Mouse (Mus musculus): ENCODE measurements around the gene Matk. TPM values are rescaled to one million over a fixed set of nuclear protein-coding genes. Genes with fewer than 3 reads are reported as not detected.
"Not testable (repeated sequence)": the region's sequence is repeated elsewhere in the genome, so short reads cannot be mapped to it uniquely, and the experiment has no call there.

The Matk gene
- polyA plus RNA-seq, 1 experiment from 2014 or later, result 5.4 TPM

GRCm38 (mm10) chr10:81221402-81222015 is 31.2 kb upstream of the Matk start:
- H3K9me3 ChIP-seq (ENCODE audit: control insufficient read depth, low read length), result no peaks in the 10 kb centered on the region
- ATAC-seq (ENCODE audit: low read depth), result no peak
- no peak overlapping the region for H3K4me3 ChIP-seq (ENCODE audit: low read depth, low read length)
- H3K9ac ChIP-seq (ENCODE audit: low read depth, low read length), result no peak overlapping the region
- DNase-seq (ENCODE audit: low spot score), result no peak
- no peak overlapping the region for H3K4me2 ChIP-seq (ENCODE audit: low read depth, low read length)
- WGBS, result 90% methylated on average over 5 of the region's 5 CpGs
- no peaks in the 10 kb centered on the region for H3K36me3 ChIP-seq (ENCODE audit: control insufficient read depth, insufficient read depth, low read length)
- no peak overlapping the region for H3K27ac ChIP-seq (replicated peaks; ENCODE audit: low read depth, low read length)
- no peaks in the 10 kb centered on the region for H3K27me3 ChIP-seq (replicated peaks; ENCODE audit: control insufficient read depth, insufficient read depth, low read length)
- H3K4me1 ChIP-seq (ENCODE audit: control insufficient read depth, insufficient read depth, low read length), result no peaks in the 10 kb centered on the region

DNA sequence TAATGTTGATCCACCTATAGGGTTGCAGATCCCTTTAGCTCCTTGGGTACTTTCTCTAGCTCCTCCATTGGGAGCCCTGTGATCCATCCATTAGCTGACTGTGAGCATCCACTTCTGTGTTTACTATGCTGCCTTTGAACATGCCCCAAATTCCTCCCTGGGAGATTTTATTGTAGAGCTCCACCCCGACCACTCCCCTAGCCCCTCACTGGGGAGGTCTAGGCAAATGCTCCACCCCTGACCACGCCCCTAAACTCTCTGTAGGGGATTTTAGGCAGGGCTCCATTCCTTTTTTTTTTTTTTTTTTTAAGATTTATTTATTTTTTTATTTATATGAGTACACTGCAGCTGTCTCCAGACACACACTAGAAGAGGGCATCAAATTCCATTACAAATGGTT is 29.0 kb upstream of the Matk start:
- H3K9me3 ChIP-seq (ENCODE audit: control insufficient read depth, low read length); ATAC-seq (ENCODE audit: low read depth); H3K9ac ChIP-seq (ENCODE audit: low read depth, low read length); H3K4me2 ChIP-seq (ENCODE audit: low read depth, low read length); H3K36me3 ChIP-seq (ENCODE audit: control insufficient read depth, insufficient read depth, low read length); H3K4me3 ChIP-seq (ENCODE audit: low read depth, low read length); H3K27ac ChIP-seq (replicated peaks; ENCODE audit: low read depth, low read length); DNase-seq (ENCODE audit: low spot score); H3K4me1 ChIP-seq (ENCODE audit: control insufficient read depth, insufficient read depth, low read length); H3K27me3 ChIP-seq (replicated peaks; ENCODE audit: control insufficient read depth, insufficient read depth, low read length): not testable (repeated sequence)
- 56% methylated on average over 2 of the region's 2 CpGs for WGBS

- Histone ChIP-seq H3K4me2 (ENCODE audit: low read depth, low read length) (peak overlapping the region; percentile 41), H3K27me3 (replicated peaks; ENCODE audit: control insufficient read depth, insufficient read depth, low read length) (peaks cover 30% of the 10 kb centered on the region), H3K4me3 (ENCODE audit: low read depth, low read length) (peak overlapping the region; percentile 23), H3K4me1 (ENCODE audit: control insufficient read depth, insufficient read depth, low read length) (peaks cover 9% of the 10 kb centered on the region), H3K36me3 (ENCODE audit: control insufficient read depth, insufficient read depth, low read length) (no peaks in the 10 kb centered on the region), H3K9ac (ENCODE audit: low read depth, low read length) (peak overlapping the region; percentile 26), H3K27ac (replicated peaks; ENCODE audit: low read depth, low read length) (no peak overlapping the region), H3K9me3 (ENCODE audit: control insufficient read depth, low read length) (no peaks in the 10 kb centered on the region)
- no peak for ATAC-seq (ENCODE audit: low read depth)
- no peak for DNase-seq (ENCODE audit: low spot score)
- WGBS, result 15% methylated on average over 20 of the region's 20 CpGs
These were observed 22.8 kb upstream of the Matk start for GRCm38 (mm10) chr10:81229735-81230437.

- H3K27ac ChIP-seq (replicated peaks; ENCODE audit: low read depth, low read length), result no peak within 1 kb of the TSS
- ATAC-seq (ENCODE audit: low read depth), result peak; percentile 74; the same call in 1 of the 2 replicates
- H3K36me3 ChIP-seq (ENCODE audit: control insufficient read depth, insufficient read depth, low read length), result no peaks in the 10 kb centered on the region
- H3K9ac ChIP-seq (ENCODE audit: low read depth, low read length), result peak within 1 kb of the TSS; percentile 26
- H3K27me3 ChIP-seq (replicated peaks; ENCODE audit: control insufficient read depth, insufficient read depth, low read length), result peaks cover 30% of the 10 kb centered on the region
- peak within 1 kb of the TSS; percentile 42 for H3K4me2 ChIP-seq (ENCODE audit: low read depth, low read length)
- H3K4me1 ChIP-seq (ENCODE audit: control insufficient read depth, insufficient read depth, low read length), result peaks cover 9% of the 10 kb centered on the region
- no peaks in the 10 kb centered on the region for H3K9me3 ChIP-seq (ENCODE audit: control insufficient read depth, low read length)
- WGBS, result 6% methylated on average over 27 of the region's 27 CpGs
- peak within 1 kb of the TSS; percentile 23 for H3K4me3 ChIP-seq (ENCODE audit: low read depth, low read length)
- peak; percentile 34 for DNase-seq (ENCODE audit: low spot score)
These were observed 22.1 kb upstream of the Matk start, which contains the start of gene Atcay for GRCm38 (mm10) chr10:81230438-81231332. Gene Atcay (minus strand): TSS chr10:81230833.

DNA sequence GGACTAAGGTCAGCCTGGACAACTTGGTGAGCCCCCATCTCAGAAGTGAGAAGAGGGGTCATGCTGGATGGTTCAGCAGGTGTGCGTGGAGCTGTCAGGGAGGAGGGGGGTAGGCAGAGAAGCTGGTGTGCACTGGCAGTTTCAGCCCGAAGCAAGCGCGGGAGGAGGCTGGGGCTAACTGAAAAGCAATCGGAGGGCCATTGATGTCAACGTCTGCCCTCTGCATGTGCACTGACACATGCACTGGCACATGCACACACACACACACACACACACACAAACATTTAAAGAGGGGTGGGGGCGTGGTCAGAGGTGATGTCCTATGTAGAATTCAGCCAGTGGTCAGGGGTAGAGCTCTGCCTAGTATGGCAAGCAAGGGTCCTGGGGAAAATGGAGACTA is 21.3 kb upstream of the Matk start:
- Histone ChIP-seq H3K27me3 (replicated peaks; ENCODE audit: control insufficient read depth, insufficient read depth, low read length) (peaks cover 30% of the 10 kb centered on the region), H3K4me2 (ENCODE audit: low read depth, low read length) (peak overlapping the region; percentile 42; the same call in 1 of the 2 replicates), H3K27ac (replicated peaks; ENCODE audit: low read depth, low read length) (no peak overlapping the region), H3K4me3 (ENCODE audit: low read depth, low read length) (no peak overlapping the region), H3K9ac (ENCODE audit: low read depth, low read length) (no peak overlapping the region), H3K9me3 (ENCODE audit: control insufficient read depth, low read length) (no peaks in the 10 kb centered on the region), H3K4me1 (ENCODE audit: control insufficient read depth, insufficient read depth, low read length) (peaks cover 9% of the 10 kb centered on the region), H3K36me3 (ENCODE audit: control insufficient read depth, insufficient read depth, low read length) (no peaks in the 10 kb centered on the region)
- 47% methylated on average over 7 of the region's 7 CpGs for WGBS
- no peak for DNase-seq (ENCODE audit: low spot score)
- no peak for ATAC-seq (ENCODE audit: low read depth)

DNA sequence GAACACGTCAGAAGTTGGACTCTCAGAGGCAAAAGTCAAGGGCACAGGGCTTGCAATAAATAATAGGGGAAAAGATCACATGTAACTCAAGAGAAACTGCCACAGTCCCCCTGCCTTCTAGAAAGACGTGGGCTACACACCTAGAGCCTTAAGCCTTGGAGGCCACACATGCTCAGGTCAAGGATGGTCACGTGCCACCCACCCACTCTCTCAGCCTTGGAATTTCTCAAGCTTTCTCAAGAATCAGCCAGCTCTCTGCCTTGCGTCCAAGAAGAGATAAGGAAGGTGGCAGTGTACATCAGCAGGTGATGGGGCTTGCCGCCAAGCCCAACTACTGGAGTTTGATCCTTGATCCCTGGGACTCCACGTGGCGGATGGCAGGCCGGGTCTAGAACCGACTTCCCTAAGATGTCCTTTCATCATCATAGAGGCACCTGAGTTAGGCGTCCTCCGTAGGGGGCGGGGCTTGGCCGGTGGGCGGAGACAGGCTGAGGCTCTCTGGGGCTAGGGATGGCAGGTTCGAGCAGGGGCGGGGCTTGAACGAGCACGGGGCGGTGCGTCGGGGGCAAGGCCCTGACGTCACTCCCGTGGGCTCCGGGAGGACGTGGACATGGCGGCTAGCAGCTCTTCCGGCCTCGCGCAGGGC is 20.0 kb upstream of the Matk start, which contains the start of gene Zfr2:
TSS of gene Zfr2 (plus strand) at position 576 of the 646 bp plus-strand sequence.
- Histone ChIP-seq H3K4me1 (ENCODE audit: control insufficient read depth, insufficient read depth, low read length) (peaks cover 9% of the 10 kb centered on the region), H3K4me3 (ENCODE audit: low read depth, low read length) (peak within 1 kb of the TSS; percentile 74), H3K9ac (ENCODE audit: low read depth, low read length) (peak within 1 kb of the TSS; percentile 89), H3K36me3 (ENCODE audit: control insufficient read depth, insufficient read depth, low read length) (no peaks in the 10 kb centered on the region), H3K4me2 (ENCODE audit: low read depth, low read length) (peak within 1 kb of the TSS; percentile 70), H3K27ac (replicated peaks; ENCODE audit: low read depth, low read length) (no peak within 1 kb of the TSS), H3K27me3 (replicated peaks; ENCODE audit: control insufficient read depth, insufficient read depth, low read length) (peaks cover 30% of the 10 kb centered on the region), H3K9me3 (ENCODE audit: control insufficient read depth, low read length) (no peaks in the 10 kb centered on the region)
- DNase-seq (ENCODE audit: low spot score) (peak; percentile 91), ATAC-seq (ENCODE audit: low read depth) (peak; percentile 84)
- WGBS, result 14% methylated on average over 17 of the region's 29 CpGs

DNA sequence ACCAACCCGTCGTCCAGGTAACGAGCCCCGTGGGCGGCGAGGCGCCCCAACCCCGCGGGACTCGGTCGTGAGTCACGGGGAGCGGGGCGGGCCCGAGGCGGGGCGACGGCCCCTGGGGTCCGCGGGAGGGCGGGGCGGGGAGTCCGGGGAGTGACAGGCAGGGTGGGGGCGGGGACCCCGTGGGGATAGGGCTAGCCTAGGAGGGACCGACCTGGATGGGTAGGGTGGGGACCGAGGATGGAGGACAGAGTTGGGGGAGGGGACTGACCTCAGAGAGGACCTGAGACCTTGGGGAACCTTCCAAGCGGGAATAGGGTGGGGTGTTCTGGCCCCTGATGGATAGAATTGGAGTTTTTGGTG is 19.5 kb upstream of the Matk start:
- H3K9ac ChIP-seq (ENCODE audit: low read depth, low read length), result peak overlapping the region; percentile 89
- H3K27me3 ChIP-seq (replicated peaks; ENCODE audit: control insufficient read depth, insufficient read depth, low read length), result peaks cover 30% of the 10 kb centered on the region
- H3K27ac ChIP-seq (replicated peaks; ENCODE audit: low read depth, low read length), result no peak overlapping the region
- H3K9me3 ChIP-seq (ENCODE audit: control insufficient read depth, low read length), result no peaks in the 10 kb centered on the region
- peaks cover 9% of the 10 kb centered on the region for H3K4me1 ChIP-seq (ENCODE audit: control insufficient read depth, insufficient read depth, low read length)
- peak overlapping the region; percentile 70 for H3K4me2 ChIP-seq (ENCODE audit: low read depth, low read length)
- ATAC-seq (ENCODE audit: low read depth) (peak; percentile 55), DNase-seq (ENCODE audit: low spot score) (no peak)
- 0% methylated on average over 8 of the region's 28 CpGs for WGBS
- peak overlapping the region; percentile 74 for H3K4me3 ChIP-seq (ENCODE audit: low read depth, low read length)
- H3K36me3 ChIP-seq (ENCODE audit: control insufficient read depth, insufficient read depth, low read length), result no peaks in the 10 kb centered on the region

DNA sequence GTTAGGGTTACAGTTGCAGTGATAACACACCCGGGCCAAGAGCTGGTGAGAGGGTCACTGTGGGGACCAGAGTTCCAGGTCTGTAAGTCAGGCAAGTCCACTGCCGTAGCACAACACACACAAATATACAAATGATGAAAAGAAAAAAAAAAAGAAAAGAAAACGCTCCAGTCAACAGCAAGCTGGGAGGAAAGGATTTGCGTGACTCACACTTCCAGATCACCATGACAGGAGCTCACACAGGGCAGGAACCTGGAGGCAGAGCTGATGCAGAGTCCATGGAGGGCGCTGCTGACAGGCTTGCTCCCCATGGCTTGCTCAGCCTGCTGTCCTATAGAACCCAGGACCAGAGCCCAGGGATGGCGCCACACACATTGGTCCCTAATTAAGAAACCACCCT is 18.5 kb upstream of the Matk start:
- H3K36me3 ChIP-seq (ENCODE audit: control insufficient read depth, insufficient read depth, low read length), result no peaks in the 10 kb centered on the region
- no peak overlapping the region for H3K4me3 ChIP-seq (ENCODE audit: low read depth, low read length)
- H3K9me3 ChIP-seq (ENCODE audit: control insufficient read depth, low read length), result no peaks in the 10 kb centered on the region
- peaks cover 9% of the 10 kb centered on the region for H3K4me1 ChIP-seq (ENCODE audit: control insufficient read depth, insufficient read depth, low read length)
- peak overlapping the region; percentile 89; the same call in 1 of the 2 replicates for H3K9ac ChIP-seq (ENCODE audit: low read depth, low read length)
- ATAC-seq (ENCODE audit: low read depth) (no peak), DNase-seq (ENCODE audit: low spot score) (no peak)
- peaks cover 35% of the 10 kb centered on the region for H3K27me3 ChIP-seq (replicated peaks; ENCODE audit: control insufficient read depth, insufficient read depth, low read length)
- H3K4me2 ChIP-seq (ENCODE audit: low read depth, low read length), result no peak overlapping the region
- 82% methylated on average over 6 of the region's 6 CpGs for WGBS
- H3K27ac ChIP-seq (replicated peaks; ENCODE audit: low read depth, low read length), result no peak overlapping the region

Measured in embryonic facial prominence, embryonic 14.5 days (tissue).